ENCODE assay signal across 1 mouse cellular context in genomic region chr2:84838993-84839980, GRCm38 (mm10).
TF ChIP-seq lines count a peak whose summit lies in the region.

No protein-coding gene starts in this region.

TF ChIP-seq in MEL, 35 proteins besides CTCF, POLR2A, EP300 and RAD21 (continued from another document):
- TF ChIP-seq ZNF384 (IDR thresholded peaks at IDR 0.05; ENCODE audit: low read depth, low read length) = no peak
- 0 out of 2 replicates have a peak, but pooled peaks have one; percentile 34 for TF ChIP-seq MEF2A (IDR thresholded peaks at IDR 0.05; ENCODE audit: extremely low read depth, insufficient replicate concordance, low read depth, low read length, poor library complexity, severe bottlenecking)
- no peak for TF ChIP-seq E2F4 (IDR thresholded peaks at IDR 0.05; ENCODE audit: borderline replicate concordance, low read depth, low read length)
- TF ChIP-seq NELFE (IDR thresholded peaks at IDR 0.05; ENCODE audit: low read depth, low read length) = peak; percentile 78
- peak; percentile 78; the same call in 1 of the 2 replicates for TF ChIP-seq MAZ (IDR thresholded peaks at IDR 0.05; ENCODE audit: low read depth, low read length)
- no peak for TF ChIP-seq ZKSCAN1 (IDR thresholded peaks at IDR 0.05; ENCODE audit: low read depth, low read length)
- TF ChIP-seq MYC (IDR thresholded peaks at IDR 0.05; ENCODE audit: low read depth, low read length) = no peak
- no peak for TF ChIP-seq JUND (IDR thresholded peaks at IDR 0.05; ENCODE audit: low read depth, low read length)
- TF ChIP-seq NRF1 (IDR thresholded peaks at IDR 0.05; ENCODE audit: insufficient read depth, low read depth, low read length, poor library complexity, severe bottlenecking) = no peak; the same call in 1 of the 2 replicates
- TF ChIP-seq POLR2AphosphoS5 (IDR thresholded peaks at IDR 0.05; ENCODE audit: borderline replicate concordance, low read depth, low read length) = no peak
- no peak for TF ChIP-seq ELF1 (IDR thresholded peaks at IDR 0.05; ENCODE audit: low read depth, low read length)
- peak; percentile 92 for TF ChIP-seq MAX (IDR thresholded peaks at IDR 0.05; ENCODE audit: low read length)
- TF ChIP-seq POLR2AphosphoS2 (IDR thresholded peaks at IDR 0.05; ENCODE audit: low read length) = peak; percentile 75
- TF ChIP-seq MYB (IDR thresholded peaks at IDR 0.05; ENCODE audit: low read depth, low read length) = no peak
- TF ChIP-seq TBP (IDR thresholded peaks at IDR 0.05; ENCODE audit: low read depth, low read length) = peak; percentile 77
- TF ChIP-seq GATA1 (IDR thresholded peaks at IDR 0.05; ENCODE audit: low read depth, low read length) = peak; percentile 62
- TF ChIP-seq BHLHE40 (IDR thresholded peaks at IDR 0.05; ENCODE audit: borderline replicate concordance, low read depth, low read length) = peak; percentile 85
- TF ChIP-seq TAL1 (IDR thresholded peaks at IDR 0.05; ENCODE audit: low read length) = no peak
- peak; percentile 27 to 84; a peak in 3 of 4 replicates for TF ChIP-seq USF2 (IDR thresholded peaks at IDR 0.05; ENCODE audit: borderline replicate concordance in 1 of 2, insufficient read depth in 1 of 2, low read depth in 1 of 2, low read length in 2 of 2)
- TF ChIP-seq MXI1 (IDR thresholded peaks at IDR 0.05; ENCODE audit: low read depth, low read length) = peak; percentile 87
- TF ChIP-seq RCOR1 (IDR thresholded peaks at IDR 0.05; ENCODE audit: low read depth, low read length) = 0 out of 2 replicates have a peak, but pooled peaks have one; percentile 38
- no peak for TF ChIP-seq UBTF (IDR thresholded peaks at IDR 0.05; ENCODE audit: borderline replicate concordance, insufficient read depth, low read depth, low read length)
- no peak for TF ChIP-seq SMC3 (IDR thresholded peaks at IDR 0.05; ENCODE audit: low read depth, low read length)
- peak; percentile 55; the same call in 1 of the 2 replicates for TF ChIP-seq HCFC1 (IDR thresholded peaks at IDR 0.05; ENCODE audit: low read depth, low read length)
- TF ChIP-seq KAT2A (conservative IDR thresholded peaks at IDR 0.05; ENCODE audit: low read depth, low read length) = no peak
- TF ChIP-seq SIN3A (IDR thresholded peaks at IDR 0.05; ENCODE audit: low read length) = peak; percentile 93
- peak; percentile 62; the same call in 1 of the 2 replicates for TF ChIP-seq TCF12 (IDR thresholded peaks at IDR 0.05; ENCODE audit: low read depth, low read length)
- TF ChIP-seq ZC3H11A (IDR thresholded peaks at IDR 0.05; ENCODE audit: low read depth, low read length) = no peak
- TF ChIP-seq ZMIZ1 (IDR thresholded peaks at IDR 0.05; ENCODE audit: low read depth, low read length) = peak; percentile 36; the same call in 1 of the 2 replicates
- TF ChIP-seq ETS1 (IDR thresholded peaks at IDR 0.05; ENCODE audit: low read depth, low read length) = peak; percentile 62
- TF ChIP-seq GABPA (IDR thresholded peaks at IDR 0.05; ENCODE audit: low read depth, low read length) = no peak
- peak; percentile 96 for TF ChIP-seq USF1 (IDR thresholded peaks at IDR 0.05; ENCODE audit: low read depth, low read length)
